Mouse (Mus musculus): Measurements from ENCODE around the gene Etl4. TPM values are rescaled to one million over a fixed set of nuclear protein-coding genes. Genes with fewer than 3 reads are reported as not detected.

The Etl4 gene
- total and polyA plus RNA-seq, 2 experiments from 2014 or later: 6.4 to 14.8 TPM

- Histone ChIP-seq H3K27me3 (ENCODE audit: insufficient read depth, low read length) (no peaks in the 10 kb centered on the region), H3K4me3 (ENCODE audit: low read length) (no peak overlapping the region), H3K27ac (no peak overlapping the region), H3K4me1 (ENCODE audit: insufficient read depth, low read length) (no peaks in the 10 kb centered on the region), H3K9ac (replicated peaks; ENCODE audit: low read length) (no peak overlapping the region), H3K9me3 (ENCODE audit: low read length) (no peaks in the 10 kb centered on the region), H3K4me2 (ENCODE audit: low read depth, low read length) (no peak overlapping the region), H3K36me3 (ENCODE audit: insufficient read depth, low read length) (no peaks in the 10 kb centered on the region)
- no peak for TF ChIP-seq CTCF (IDR thresholded peaks at IDR 0.05; ENCODE audit: low read depth)
- ATAC-seq (no peak), DNase-seq (ENCODE audit: low spot score) (no peak)
- WGBS: 72% methylated on average over 3 of the region's 3 CpGs
Observed at GRCm38 (mm10) chr2:20831608-20832406, 922.2 kb downstream of the Etl4 start.

DNA sequence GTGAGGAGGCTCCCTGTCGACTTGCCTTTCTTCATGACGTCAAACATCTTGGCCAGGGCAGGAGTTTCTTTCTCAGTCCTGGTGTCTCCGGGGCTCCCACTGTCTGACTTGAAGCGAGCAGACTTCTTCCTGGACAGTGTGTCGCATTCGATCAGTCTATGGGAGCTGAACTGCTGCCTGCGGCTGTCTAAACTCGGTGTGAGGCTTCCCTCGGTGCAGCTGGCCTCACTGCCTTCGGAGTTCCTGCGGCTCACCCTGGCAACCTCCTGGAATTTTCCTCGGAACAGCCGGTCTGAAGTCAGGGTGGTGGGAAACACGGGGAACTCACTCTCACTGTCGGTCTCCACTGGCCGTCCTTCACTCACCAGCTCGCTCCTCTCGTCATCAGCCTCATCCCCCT lies 939.8 kb downstream of the Etl4 start:
- Histone ChIP-seq H3K9ac (replicated peaks; ENCODE audit: low read length) (no peak overlapping the region), H3K27ac (0 out of 2 replicates have a peak overlapping the region, but pooled peaks have one; percentile 3), H3K9me3 (ENCODE audit: low read length) (no peaks in the 10 kb centered on the region), H3K4me1 (ENCODE audit: insufficient read depth, low read length) (no peaks in the 10 kb centered on the region), H3K4me2 (ENCODE audit: low read depth, low read length) (no peak overlapping the region), H3K36me3 (ENCODE audit: insufficient read depth, low read length) (peaks cover 42% of the 10 kb centered on the region), H3K27me3 (ENCODE audit: insufficient read depth, low read length) (no peaks in the 10 kb centered on the region), H3K4me3 (ENCODE audit: low read length) (no peak overlapping the region)
- ATAC-seq (peak; percentile 82), DNase-seq (ENCODE audit: low spot score) (peak; percentile 51)
- WGBS: 37% methylated on average over 18 of the region's 18 CpGs
- no peak for TF ChIP-seq CTCF (IDR thresholded peaks at IDR 0.05; ENCODE audit: low read depth)

Small RNA genes lying within 50 kb of the gene (microRNA-seq; reads per million reads assigned to microRNA genes)
- 0 reads per million in 2 experiments for gene Gm44457
